Mouse (Mus musculus): ENCODE results near the gene Hadhb.

Gene Hadhb

DNA sequence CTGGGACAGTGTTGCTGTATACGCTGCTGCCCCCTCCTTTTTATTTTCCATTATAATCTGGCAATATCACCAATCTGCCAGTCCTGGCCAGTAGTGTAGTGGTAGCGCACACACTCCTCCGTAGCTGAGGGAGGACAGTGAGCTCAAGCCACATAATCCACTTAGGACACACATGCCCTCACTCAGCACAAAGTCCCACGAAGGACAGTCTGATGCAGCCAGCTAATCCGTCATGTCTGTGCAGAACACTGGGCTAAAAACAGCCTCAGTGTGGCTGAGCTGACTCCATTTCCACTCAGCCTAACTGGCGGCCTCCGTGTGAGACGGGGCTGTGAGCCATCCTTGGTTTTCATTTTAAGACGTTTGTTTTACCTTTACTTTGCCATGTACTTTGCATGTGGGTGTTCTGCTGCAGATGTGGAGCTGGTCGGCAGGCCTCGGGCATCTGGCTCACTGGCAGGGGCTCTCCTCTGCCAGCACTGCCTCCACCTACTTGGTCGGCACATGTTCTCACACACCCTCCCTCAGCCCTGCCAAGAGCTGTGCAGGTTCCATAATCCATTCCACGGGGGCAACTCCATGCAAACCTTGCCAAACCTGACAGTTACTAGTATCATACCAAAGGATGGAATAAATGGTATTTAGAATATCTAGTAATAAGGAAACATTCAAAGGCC lies 27.0 kb upstream of the Hadhb start:
- DNase-seq (ENCODE audit: low spot score in 2 of 2) = no peak

DNA sequence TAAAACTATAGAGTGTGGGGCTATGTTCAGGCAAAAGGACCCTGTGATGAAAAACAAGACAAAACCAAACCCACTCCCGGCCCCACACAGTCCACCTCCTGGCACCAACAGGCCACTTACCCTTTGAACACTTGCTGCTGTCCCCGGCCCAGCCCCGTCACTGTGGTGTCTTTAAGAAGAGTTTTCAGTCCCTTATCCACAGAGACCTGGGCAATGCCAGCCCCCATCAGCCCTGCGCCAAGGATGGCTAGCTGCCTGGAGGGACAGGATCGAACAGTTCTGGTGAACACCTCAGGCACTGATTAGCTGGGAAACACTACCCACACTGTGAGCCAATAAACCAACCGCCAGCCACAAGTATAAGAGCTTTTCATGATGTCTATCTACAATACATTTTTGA lies 26.4 kb upstream of the Hadhb start:
- DNase-seq (ENCODE audit: low spot score in 2 of 2) = no peak

DNA sequence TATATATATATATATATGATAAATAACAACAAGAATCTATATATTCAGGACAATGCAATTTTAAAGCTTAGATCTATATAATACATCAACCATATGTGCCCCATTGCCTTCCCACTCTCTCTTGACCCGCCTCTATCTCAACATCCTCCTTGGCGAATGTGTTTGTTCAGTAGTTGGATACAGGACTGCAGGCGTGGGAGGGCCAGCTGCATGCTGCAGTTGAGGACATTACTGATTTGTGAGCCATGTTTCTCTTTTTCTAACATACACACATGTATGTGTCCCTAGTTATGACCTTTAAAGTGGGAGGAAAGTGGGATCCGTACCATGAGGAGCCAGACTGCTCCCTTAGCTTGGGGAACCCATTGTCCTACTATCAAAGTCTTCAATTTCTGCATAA lies 23.8 kb upstream of the Hadhb start:
- no peak for DNase-seq (ENCODE audit: low spot score in 2 of 2)

GRCm38 (mm10) chr5:30132173-30132572 lies 22.9 kb upstream of the Hadhb start:
- no peak for DNase-seq (ENCODE audit: low spot score in 2 of 2)

DNA sequence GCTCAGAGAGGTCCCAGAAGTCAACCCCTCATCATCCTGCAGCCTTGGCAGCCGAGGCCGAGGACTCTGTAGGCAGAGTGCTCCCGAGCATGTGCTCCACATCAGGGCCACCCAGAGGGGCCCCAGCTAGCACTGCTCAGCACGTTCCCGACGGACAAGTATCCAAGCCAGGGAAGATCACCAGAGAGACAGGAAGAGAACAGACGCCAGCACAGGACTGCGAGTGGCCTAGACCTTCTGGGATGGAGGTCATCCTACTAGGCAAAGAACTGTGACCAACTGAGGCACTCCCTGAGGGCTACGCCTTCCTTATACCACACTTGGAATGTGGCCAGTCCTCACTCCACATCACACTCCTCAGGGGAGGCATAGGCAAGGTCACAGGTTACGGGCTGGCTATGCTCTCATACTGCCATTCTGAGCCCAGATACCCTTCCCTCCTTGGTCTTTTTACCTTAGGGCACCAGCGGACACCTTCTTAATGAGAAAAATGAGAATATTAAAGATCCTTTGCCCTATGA lies 19.3 kb upstream of the Hadhb start:
- no peak for DNase-seq (ENCODE audit: low spot score in 2 of 2)

DNA sequence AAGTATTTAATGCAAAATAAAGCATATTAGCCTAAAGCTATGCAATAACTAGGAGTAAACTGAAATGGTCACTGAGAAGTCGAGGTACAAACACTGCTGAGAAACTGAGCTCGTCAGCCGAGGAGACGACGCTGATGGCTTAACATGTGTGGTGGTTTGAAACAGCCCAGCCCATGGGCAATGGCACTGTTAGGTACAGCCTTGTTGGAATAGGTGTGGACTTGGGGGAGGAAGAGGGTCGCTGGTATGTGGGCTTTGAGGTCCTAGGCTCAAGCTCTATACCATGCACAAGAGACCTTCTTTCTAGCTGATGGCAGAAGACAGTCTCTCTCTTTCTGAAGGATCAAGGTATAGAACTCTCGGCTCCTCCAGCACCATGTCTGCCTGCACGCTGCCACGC lies 17.8 kb upstream of the Hadhb start:
- DNase-seq (ENCODE audit: low spot score in 2 of 2) = no peak

DNA sequence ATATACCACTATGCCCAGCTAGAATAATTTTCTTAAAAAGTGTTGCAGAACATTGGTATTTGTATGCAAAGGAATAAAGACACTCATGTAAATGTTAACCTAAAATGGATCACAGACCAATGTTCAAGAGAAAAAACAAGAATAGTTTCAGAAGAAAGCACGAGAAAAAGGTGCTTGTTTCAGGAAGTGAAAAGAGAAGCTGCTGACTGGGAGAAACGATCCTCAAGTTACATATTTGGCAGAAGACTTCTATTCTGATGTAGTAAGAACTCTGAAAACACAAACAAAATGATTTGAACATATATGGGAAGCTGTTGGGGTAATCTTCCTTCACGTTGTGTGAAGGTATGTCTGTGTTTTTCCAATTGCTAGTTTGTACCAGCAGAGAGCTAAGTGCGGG lies 16.9 kb upstream of the Hadhb start:
- DNase-seq (ENCODE audit: low spot score in 2 of 2) = no peak

DNA sequence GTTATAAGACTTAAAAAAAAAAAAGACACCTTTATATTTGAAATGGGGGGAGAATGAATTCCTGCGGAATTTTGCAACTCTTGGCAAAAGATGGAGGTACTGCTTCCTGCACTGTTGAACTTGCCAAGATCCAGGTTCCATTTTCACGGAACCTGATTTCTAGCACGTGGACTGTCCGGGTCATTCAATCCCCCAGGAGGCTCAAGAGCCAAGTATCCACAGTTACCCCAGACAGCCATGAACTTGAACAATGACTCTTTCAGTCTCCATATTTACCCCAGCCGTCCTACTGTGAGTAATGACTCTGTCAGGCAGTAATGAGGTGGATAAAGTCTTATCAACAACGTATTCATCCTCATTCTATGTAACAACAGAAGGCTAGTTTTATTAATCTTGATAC lies 8.5 kb upstream of the Hadhb start:
- no peak for DNase-seq (ENCODE audit: low spot score in 2 of 2)

- DNase-seq (ENCODE audit: low spot score in 2 of 2) = no peak
These were observed 6.7 kb upstream of the Hadhb start for GRCm38 (mm10) chr5:30148133-30148920.

- no peak for DNase-seq (ENCODE audit: low spot score in 2 of 2)
These were observed 3.0 kb upstream of the Hadhb start for GRCm38 (mm10) chr5:30152007-30152406.

DNA sequence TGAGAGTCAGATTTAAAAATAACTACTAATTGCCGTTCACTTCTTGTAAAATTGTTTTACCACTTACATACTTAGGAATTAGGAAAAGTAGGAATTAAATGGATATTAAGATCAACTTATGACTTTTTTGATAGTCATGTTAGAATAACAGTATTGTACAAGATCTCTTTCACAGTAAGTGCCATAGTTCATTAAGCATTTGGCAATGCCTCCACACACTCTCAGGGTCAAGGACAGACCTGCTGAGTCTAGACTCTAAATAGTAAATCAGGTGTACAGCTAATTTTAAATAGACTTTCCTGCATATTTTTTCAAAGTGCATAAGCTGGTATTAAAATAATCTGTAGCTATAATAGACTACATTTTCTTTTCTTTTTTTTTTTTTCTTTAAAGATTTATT lies 2.6 kb upstream of the Hadhb start:
- no peak for DNase-seq (ENCODE audit: low spot score in 2 of 2)

- no peak for DNase-seq (ENCODE audit: low spot score in 2 of 2)
These were observed 1.8 kb upstream of the Hadhb start for GRCm38 (mm10) chr5:30153222-30153621.

DNA sequence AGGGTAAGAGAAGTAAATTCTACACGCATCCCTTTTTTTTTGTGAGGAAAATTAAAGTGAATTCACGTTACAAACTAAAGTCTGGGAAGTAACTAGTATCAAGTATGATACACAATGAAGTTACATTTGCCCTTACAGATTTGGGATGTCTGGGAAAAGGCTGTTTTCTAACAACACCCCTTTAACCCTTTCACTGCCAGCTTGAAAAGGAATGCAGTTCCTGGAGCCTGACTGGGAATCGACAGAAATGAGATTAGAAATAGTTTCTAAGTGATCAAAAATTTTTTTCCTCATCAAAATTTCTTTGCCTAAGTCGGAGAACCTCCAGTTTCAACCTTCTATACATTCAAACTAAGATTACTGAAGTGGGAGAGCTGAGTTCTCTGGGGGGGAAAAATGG lies 1.0 kb upstream of the Hadhb start:
- DNase-seq (ENCODE audit: low spot score in 2 of 2) = no peak

- no peak for DNase-seq (ENCODE audit: low spot score in 2 of 2)
These were observed 346 bp downstream of the Hadhb start for GRCm38 (mm10) chr5:30155395-30155792.

- DNase-seq (ENCODE audit: low spot score in 2 of 2) = no peak
These were observed 977 bp downstream of the Hadhb start for GRCm38 (mm10) chr5:30155821-30156629.

DNA sequence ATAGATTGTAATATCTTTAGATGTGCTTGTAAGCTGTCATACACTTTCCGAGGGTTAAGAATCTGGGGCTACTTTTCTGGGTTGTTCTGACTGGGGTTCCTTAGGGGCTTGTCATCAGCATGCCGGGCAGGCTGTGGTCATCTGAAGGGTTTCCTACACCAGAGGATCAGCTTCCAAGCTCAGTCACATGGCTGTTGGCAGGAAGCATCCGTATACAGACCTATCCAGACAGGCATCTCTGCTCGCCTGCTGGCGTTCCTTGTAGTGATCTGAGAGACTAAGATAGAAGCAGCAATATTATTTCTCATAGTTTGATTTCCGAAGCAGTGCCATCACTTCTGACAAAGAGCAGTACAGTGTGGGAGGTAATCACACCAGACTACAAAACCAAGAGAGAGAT lies 4.6 kb downstream of the Hadhb start:
- DNase-seq (ENCODE audit: low spot score in 2 of 2) = no peak

GRCm38 (mm10) chr5:30161836-30162235 lies 6.8 kb downstream of the Hadhb start:
- DNase-seq (ENCODE audit: low spot score in 2 of 2) = no peak

GRCm38 (mm10) chr5:30162339-30162738 lies 7.3 kb downstream of the Hadhb start:
- DNase-seq (ENCODE audit: low spot score in 2 of 2) = no peak

GRCm38 (mm10) chr5:30165234-30165946 lies 10.3 kb downstream of the Hadhb start:
- no peak for DNase-seq (ENCODE audit: low spot score in 2 of 2)

DNA sequence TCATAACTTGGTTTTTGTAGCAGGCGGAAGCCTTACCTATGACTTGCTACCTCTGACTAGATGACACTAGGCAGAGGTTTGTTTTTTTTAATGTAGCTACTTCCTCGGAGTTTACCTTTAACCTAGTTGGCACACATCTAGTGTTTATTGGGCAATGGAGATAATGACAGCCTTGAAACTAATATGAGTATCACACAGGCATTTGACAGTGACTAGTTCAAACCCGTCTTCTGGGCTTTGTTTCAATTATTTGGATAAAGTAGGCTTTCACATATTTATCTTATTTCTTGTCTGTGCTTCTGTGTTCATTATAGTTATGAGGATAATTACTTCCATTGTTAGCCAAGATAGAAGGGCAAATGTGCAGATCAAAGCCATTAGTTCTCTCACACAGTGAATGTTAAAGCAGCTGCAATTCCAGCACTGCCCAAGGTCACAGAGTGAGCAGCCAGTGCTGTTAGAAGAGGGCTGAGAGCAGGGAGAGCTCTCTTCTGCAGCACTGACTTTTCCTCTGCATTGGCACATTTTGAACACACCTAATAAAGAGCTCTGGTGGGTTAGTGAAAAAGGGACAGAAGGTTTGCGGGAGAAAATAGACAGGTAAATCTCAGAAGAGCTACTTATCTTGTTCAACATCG lies 15.4 kb downstream of the Hadhb start:
- no peak for DNase-seq (ENCODE audit: low spot score in 2 of 2)

DNA sequence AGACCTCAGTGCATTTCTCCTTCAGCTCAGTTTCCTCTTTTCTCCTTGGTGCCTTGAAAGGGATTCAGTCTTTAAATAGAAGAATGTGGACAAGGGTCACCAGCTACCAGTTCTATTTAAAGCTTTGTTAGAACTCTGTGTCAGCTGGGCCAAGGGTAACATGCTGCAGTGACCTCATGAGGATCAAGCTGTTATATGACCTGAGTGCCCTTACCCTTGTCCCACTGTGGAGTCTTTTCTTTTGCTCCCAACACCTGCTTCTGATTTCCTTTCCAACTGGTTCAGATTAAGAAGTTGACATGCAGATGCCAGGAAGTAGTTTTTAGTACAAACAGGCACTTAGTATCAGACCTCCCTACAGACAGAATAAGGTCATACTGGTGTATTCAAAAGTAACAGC lies 17.1 kb downstream of the Hadhb start:
- no peak for DNase-seq (ENCODE audit: low spot score in 2 of 2)

All from urinary bladder, postnatal 4 days (tissue).